Mouse (Mus musculus) retina, adult 2 months (tissue): ENCODE measurements around the gene Dgkh.
A peak's percentile ranks its signal among the peaks of the same experiment; 100 is the strongest.
"Not testable (repeated sequence)": the region's sequence is repeated elsewhere in the genome, so short reads cannot be mapped to it uniquely, and the experiment has no call there.

Experiments used
- DNase-seq: peaks from one replicate; pipeline ENCODE4 v3.0.0-alpha.2; 2012; ENCODE audit warnings: low read depth, low spot score

The Dgkh gene

DNA sequence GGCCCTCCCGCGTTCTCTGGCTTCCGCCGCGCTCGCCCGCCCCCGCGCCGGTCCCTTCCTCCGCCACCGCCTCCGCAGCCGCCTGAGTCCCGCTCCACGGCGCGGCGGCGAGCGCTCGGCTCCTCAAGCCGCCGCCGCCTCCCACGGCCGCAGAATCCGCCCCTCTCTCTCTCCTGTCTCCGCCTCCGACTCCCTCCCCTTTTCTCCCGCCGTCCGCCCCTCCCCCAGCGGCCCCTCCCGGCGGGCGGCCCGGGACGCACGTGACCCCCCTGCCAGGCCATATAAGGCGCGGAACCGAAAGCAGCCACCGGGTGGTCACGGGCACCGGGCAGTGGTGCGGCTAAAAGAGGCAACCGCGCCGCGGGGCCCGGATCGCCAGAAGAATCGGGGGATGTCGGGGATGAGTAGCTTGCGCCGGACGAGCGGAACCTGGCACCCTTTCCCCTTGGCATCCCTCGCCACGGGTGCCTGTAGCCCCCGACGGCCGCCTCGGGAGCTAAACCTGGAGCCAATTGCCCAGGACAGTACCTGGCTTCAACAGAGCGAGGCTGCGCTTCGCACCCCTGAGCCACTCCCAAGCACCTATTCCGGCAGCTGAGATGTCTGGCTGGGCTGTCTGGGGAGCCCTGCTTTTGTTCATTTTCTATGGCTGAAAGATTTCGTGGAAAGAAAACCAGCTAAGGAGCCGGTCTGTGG is at the start of gene Dgkh:
Gene Dgkh (minus strand): TSS at position 160 of the 696 bp plus-strand sequence.
- DNase-seq = peak; percentile 50

DNA sequence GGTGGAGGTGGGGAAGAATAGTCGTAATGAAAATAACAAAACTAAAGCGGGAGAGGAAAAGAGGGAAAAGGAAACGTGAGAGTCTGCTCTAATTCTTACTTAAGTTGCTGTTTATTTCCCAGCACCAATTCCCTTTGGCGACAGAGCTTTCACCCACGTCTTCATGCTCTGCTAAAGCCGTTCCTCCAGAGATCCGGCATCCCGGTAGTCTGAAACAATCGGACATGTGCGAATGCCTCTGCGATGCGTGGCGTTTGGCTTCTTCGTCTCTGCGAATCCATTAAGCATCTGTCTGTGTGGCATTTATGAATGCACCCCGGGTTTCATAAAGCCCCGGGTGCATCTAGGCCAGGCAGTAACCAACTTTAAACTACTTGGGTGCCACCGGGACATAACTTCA is 44.6 kb upstream of the Dgkh start:
- DNase-seq = no peak

DNA sequence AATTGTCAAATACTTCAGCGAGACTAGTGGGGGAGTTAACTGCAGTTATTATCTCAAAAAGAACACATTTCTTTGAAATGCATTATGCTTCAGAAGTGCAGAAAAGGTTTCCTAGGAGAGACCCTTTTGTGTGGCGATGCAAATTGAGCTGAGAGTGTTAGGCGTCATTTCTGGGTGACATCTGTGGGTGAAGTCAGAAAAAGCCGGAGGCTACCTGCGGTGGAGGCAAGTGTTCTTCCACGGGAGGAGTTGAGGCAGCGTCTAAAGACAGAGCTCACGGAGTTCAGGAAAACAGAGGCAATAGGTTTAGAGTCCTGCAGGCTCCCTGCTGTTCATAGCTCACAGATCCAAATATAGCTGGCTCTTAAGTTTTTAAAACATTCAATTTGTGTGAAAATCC is 44.1 kb upstream of the Dgkh start:
- DNase-seq = no peak

DNA sequence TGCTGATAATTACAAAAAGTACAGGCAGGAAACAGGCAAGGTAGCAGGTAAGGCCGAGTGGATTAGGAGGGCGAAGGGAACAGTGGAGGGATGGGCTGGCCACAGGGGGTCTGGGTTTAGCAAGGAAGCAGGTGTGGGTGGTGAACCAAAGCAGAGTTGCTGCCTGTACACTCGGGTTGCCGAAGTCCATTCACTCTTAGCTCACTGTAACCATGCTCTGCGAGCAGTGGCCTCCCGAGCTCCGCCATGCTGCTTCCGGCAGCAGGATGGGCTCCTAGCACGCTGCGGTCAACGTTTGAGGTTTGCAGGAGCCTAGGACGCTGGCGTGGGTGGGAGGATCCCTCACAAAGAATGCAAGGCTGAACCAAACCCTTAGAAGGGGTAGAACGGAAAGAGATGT is 43.1 kb upstream of the Dgkh start:
- no peak for DNase-seq

DNA sequence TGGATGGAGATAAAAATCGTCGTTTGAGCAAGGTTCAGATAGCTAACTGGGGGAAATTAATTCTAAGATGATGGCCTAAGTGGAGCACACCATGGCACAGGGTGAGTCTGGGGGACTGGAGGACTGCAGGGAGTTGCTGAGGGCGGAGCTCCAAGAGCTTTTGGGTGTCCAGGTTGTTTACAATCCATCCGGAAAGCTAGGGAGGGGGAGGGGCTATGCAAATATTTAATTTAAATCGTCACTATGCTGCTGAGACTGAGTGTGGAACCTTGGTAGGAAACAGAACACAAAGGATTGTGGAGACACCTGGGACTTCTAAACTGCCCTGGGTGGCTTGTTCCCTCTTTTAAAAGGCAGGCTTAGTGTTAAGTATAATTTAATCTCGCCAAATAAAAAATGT is 42.6 kb upstream of the Dgkh start:
- DNase-seq = no peak

DNA sequence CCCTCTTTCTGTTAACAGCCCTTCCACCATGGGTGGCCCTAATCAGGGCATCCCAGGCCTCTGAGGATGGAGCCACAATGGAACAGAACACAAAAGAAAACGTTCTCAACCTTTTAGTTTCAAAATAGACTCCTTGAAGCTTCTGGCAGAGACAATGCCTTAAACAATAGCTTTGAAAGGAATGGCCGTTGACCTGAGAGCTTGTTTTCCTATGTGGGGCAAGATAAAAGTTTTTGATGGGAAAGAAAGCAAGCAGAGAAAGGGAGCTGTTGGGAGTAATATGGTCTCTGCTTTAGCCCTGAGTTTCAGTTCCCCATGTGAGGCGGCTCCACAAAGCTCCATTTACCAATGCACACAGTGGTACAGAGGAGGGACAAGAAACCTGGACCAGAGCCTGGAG is 37.9 kb upstream of the Dgkh start:
- DNase-seq = no peak

DNA sequence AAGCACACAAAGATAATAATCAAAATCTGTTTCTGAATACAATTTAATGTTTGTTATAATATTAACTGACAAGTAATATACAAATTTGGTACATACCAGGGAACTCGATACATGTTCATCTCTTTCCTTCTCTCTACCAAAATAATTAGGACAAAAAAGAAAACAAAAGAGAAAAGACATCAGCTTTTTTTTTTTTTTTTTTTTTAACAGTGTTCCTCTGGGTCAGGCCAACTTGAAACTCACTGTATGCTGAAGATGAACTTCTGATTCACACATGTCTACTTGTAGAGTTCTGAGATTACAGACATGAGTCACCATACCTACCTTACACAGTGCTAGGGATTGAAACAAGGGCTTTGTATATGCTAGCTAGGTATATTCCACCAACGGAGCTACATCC is 28.5 kb upstream of the Dgkh start:
- DNase-seq = no peak

DNA sequence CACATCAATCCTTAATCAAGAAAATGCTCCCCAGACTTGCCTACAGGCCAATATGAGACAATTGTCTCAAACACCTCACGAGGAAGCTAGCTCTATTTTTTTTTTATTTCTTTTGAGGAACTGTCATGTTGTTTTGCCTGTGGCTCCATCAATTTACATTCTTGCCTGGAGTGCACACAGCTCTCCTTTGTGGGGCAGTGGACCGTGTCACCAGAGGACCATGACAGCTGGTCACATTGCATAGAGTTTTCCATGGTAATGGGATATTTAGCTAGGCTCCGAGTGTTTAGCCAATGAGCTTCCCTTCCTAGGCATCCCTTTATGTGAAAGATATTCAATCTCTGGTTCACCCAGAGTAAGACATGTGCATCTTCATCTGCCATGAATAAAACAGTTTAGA is 26.9 kb upstream of the Dgkh start:
- no peak for DNase-seq

DNA sequence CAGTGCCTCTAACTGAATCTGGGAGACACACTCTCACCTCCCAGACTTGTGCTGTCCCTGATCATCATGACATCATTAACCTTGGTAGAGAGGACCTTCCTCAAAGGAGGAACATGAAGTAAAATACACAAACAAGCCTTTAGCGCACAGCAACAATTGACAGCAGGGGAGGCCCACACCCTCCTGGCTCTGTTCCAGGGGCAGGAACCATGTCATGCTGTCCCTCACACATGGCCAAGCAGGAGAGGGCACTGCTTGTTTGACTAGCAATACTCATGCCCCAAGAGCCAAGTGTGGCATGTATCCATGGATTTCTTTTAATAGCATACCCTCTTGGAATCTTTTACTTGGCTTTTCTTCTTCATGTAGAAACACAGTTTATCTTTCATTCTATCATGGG is 22.7 kb upstream of the Dgkh start:
- DNase-seq = no peak

DNA sequence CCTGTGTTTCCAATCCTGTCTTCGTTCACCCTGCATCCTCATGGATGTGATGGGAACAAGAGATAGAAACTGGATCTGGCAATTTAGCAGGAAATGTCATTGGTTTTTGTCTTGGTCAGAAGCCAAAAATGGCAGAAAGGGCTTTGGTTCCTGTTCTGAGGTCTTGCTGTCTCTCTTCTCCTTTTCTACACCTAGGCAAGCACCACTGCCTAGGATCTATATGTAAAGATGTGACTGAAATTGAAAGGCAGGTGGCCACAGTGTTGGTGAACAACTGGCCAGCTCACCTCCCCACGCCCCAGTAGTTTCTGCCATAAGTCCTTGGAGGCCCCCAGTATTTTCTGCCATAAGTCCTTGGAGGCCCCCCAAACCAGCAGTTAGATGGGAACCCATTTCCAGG is 16.1 kb upstream of the Dgkh start:
- no peak for DNase-seq

DNA sequence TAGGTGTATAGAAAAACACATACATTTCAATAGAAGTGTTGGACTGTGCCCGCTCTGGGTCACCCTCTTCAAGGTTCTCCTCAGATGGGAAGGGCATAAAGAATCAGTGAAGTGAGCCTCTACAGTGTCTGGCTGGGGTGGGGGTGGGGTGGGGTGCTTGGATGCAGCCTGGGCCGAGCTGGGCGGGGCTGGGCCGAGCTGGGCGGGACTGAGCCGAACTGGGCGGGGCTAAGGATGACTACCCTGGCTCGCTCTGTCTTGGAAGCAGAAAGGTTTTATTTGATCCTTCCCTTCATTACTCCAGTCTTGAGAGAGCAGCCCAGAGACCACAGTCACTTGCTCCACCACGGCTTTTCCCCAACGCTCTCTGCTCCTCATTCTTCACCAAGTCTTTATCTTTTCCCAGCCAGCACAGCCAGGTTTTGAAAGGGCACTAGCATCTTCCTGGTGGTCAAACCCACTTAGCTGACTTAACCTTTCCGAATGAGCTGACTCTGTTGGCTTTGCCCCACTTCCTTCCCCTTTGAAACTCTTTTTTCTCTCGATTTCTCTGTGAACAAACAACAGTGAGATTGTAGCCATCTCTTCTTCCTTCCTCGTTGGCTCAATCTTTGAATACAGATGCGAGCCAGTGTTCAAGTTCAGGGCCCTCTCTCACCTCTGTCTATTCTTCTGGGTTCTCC is 15.5 kb upstream of the Dgkh start:
- no peak for DNase-seq

DNA sequence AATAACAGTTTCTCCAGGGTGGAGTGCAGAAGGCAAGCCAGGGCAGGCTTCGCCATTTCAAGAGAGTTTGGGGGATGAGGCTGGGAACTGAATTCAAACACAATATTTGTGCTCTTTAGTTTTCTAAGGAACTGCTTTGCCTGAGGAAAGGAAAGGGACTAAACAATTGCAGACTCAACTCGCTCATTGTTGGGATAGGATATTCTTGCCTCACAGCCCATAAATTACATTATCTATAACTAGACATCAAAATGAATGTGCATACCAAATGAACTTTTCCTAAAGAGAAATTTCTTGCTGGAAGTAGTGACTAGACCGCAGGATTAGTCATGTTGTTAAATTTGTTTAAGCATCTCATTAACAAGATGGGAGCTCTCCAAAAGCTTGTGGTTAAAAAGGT is 14.9 kb upstream of the Dgkh start:
- no peak for DNase-seq

DNA sequence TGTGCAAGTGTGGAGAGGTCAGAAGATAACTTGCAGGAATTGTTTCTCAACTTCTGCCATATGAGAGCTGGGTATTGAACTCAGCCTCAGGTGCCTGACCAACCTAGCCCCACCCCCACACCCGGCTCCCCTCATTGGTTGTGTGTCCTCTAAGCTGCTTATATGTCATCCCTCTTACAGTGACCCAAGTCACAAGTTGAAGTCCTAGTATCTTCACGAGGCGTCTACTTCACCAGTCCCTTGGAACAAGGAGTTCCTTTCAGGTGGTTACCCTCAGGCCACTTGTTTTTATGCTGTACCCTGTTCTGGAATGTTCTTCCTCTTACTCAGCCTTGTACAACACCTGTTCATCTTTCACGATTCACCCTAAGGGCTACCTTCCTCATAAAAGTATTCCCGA is 2.0 kb upstream of the Dgkh start:
- DNase-seq = no peak

DNA sequence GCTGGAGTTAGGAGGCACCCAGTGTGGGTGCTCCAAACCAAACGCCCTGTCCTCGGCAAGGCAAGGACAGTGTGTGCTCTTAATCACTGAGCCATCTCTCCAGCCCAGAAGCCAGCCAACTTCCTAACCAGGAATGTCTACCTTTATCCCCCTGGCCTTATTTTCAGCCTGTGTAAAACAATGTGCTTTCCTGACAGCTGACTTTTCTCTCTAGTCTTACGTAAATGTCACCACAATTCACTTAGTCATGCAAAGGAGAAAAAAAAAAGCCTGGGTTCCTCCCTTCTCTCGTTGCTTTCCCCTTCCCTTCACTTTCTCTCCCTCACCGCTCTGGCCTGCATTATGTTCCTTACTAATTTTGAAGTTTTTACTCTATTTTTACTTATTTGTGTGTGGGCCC is 1.6 kb upstream of the Dgkh start:
- not testable (repeated sequence) for DNase-seq

DNA sequence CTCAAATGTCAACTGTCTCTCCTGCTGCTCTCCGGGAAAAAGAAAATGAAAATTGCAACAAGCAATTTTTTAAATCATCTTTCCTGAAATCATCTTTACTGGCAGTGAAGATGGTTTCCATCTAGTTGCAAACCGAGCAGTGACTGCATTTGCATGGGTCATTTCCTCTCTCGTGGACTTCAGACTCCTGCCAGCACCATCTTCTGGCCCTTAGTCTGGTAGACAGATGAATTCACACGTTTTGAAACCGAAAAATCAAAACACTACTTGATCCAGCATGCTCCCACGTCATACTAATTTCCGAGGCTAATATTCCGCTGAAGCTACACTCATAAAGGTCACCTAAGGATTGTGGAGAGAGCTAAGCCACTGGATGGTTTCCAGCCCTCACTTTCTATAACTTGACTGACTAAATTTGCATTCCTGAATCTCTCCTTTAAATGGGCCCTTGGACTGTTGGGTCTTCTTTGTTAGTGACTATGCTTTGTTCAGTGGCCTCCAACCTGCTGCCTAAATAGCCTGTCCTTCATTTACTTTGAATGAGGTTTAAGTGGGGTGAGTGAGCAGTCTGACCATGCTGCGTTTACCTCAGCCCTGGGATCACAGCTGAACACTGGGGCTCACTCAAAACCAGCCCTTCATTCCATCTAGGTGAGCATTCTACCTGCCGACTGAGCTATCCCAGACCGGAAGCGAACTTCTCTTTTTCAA is 945 bp upstream of the Dgkh start:
- no peak for DNase-seq

DNA sequence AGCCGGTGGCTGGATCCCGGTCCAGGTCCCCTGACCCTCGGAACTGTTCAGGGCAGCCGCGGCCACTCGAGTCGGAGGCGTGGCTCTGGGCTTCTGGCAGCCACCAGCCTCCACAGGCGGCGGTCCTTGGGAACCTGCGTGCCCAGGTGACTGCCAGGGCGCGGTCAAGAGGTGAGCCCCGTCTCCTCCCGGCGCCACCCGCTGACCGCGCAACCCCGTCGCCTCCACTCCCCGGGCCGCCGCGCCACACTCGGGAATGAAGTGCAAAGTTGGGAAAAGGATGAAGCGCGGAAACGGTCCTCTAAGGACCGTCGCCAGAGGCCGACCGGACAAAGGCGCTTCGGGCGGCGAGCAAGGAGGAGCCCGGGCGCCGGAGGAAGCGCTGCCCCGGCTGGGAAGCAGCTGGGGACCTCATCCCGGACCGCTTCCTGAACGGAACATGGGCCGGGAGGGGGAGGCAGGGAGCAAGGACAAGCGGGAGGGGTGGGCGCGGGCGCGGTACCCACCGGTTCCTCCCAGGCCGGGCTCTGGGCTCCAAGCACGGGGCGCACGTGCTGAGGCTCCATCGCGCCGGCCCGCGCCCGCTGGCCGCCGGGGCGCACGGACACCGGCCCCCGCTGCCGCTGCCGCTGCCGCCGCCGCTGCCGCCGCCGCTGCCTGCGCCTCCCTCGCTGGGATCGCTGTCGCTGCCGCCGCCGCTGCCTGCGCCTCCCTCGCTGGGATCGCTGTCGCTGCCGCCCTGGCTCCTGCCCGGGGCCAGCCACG is 542 bp downstream of the Dgkh start:
- DNase-seq = no peak

DNA sequence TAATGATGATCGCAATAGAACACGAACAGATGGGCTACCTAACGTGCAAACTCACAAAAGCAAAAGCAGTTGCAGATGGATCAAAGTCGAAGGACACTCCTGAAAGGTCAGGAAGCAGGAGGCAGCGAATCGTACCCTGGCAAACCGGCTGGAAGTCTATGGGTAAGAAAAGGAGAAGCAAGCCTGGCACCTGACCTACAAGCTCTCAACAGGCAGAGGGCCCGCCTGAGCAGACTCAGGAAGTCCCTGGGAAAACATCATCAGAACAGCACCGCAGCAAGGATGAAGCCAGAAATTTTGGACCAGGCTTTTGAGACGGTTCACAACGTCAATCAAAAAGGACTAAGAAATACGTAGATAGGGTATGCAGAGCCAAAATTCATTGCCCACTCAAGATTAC is 1.3 kb downstream of the Dgkh start:
- DNase-seq = no peak

DNA sequence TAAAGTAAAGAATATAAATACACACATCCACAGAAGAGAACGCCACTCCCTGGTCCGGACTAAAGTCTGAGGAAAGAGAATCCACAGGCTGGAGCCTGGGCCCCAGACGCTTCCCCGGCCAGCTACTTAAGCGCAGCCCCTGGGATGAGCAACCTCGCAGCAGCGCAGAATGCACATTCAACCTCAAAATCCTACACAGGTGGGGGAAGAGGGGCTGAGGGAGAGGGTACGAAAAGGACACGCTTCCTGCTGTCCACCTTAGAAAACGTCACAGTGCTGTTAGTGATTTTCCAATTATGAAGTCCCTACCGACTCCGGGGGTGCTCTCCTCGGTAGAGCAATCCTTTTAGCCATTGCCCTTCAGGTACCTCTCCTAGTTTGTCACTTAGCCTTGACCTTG is 6.6 kb downstream of the Dgkh start:
- DNase-seq = no peak

DNA sequence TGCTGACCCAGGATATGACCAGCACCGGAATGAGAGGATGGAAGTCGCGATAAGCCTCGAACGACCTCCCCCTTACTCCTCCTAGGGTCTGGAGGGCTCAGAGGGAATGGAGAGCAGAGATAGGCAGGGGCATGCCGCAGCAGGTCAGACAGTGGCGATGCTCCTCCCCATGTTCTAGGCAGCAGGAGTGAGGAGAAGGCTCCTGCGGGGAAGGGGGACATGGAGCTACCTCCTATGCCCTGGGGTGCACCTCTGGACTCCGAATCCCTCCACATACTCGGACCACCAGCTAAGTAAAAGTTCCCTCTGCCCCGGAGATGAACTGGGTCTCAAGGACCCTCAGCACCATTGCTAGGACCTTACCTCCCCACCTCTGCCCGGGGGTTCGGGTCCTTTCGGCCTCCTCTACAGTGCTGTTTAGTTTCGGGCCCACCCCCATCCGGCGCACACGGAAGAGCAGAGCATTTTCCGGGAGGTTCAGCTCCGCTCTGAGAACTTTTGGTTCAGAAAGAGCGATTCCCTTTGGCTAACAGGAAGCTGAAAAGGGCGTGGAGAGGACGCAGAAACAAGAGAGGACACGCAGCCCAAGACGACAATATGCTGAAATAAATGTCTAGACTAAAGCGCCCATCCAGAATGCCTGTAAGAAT is 7.1 kb downstream of the Dgkh start:
- no peak for DNase-seq

DNA sequence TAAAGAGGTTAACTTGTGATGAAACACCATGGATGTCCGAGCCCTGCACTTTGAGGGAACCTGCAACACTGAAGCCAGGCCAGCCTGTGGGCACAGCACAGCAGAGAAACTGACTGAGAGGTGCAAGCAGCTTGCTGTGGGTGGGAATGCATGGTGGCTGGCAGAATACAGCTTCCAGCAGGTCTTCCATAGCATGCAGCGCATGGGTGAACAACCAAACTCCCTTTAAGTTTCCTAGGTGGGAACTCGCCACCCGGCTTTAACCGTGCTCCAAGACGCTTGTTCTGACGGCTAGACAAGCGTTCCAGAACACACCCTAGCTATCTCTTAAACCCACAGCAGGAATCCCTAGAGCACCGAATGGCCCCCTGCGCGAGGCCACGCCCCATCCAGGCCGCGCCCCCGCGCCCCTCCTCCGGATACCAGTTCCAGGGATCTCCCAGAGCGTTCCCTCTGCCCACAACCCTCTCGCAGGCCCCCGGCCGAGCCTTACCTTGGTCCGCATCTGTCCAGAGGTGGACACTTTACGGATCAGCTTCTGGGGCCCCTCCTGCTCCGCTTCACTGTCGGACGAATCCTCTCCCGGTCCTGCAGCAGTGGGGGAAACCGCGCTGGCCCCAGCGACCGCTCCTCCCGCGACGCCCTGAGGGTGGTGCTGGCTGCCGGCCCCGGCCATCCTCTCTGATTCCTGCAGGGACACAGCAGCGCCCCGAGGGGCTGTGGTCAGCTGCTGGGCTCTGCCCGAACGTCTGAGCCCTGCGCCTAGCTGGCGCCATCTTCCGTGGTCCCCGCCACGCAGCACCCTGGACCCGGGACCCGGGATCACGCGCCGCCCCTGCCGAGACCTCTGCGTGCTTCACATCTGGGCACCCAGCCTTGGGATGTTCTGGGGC is 7.9 kb downstream of the Dgkh start:
- DNase-seq = no peak

DNA sequence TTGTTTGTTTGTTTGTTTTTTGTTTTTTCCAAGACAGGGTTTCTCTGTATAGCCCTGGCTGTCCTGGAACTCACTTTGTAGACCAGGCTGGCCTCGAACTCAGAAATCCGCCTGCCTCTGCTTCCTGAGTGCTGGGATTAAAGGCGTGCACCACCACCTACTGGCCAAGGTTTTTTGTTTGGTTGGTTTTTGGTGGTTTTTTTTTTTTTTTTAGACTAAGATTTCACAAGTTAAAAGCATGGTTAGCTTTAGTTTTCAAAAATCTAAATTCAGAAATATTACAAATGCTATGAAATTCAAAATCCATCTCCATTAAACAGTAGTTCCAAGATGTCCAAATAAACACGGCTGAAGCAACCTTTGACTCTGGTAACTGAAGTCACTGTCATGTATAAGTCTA is 8.9 kb downstream of the Dgkh start:
- not testable (repeated sequence) for DNase-seq
